Comparison of ENCODE assay signal across 17 mouse cellular contexts in the genomic region with DNA sequence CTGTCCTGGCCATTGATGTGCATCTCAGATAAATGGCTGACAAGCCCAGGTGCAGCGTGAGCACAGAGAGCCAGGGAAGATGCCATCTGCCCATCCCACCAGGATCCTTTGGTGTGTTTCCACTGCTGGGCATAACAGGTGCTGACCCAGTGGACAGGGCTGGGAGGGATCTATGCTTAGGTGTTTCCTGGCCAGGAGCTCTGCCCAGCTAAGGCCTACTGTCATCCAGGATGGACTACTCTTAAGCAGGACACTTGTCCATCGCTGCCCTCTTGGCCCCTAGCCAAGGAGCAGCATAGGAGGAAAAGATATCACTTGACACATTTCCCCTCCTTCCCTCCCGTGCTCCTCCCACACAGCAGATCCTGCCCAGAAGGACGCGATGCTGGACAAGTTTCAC. TPM values are rescaled to one million over a fixed set of nuclear protein-coding genes. Genes with fewer than 3 reads are reported as not detected.
A peak's percentile ranks its signal among the peaks of the same experiment; 100 is the strongest.
DNase-seq lines count a peak whose midpoint lies in the region; ATAC-seq and TF ChIP-seq lines count a peak whose summit lies in the region.
"Had no signal": no experiment of that assay in that cellular context is flagged by ENCODE, and none has a peak within 500 bp of the region (broad histone marks: within the 10 kb centered on the region; RNA-seq: fewer than 3 reads in every experiment).

No protein-coding gene starts in this region.

- ATAC-seq in forebrain, embryonic 15.5 days (replicated peaks) = no peak
- no peak for ATAC-seq in forebrain, postnatal 0 days
- no peak for ATAC-seq in hindbrain, embryonic 15.5 days (ENCODE audit: low FRiP score, low read depth)
- no peak for ATAC-seq in midbrain, embryonic 11.5 days (ENCODE audit: low FRiP score)

- WGBS in forebrain, embryonic 15.5 days = 85% methylated on average over 5 of the region's 5 CpGs
- WGBS in forebrain, postnatal 0 days = 90% methylated on average over 5 of the region's 5 CpGs
- WGBS in hindbrain, embryonic 15.5 days = 87% methylated on average over 5 of the region's 5 CpGs
- 89% methylated on average over 5 of the region's 5 CpGs for WGBS in hindbrain, embryonic 10.5 days
- 96% methylated on average over 5 of the region's 5 CpGs for WGBS in midbrain, embryonic 11.5 days

- no peak overlapping the region for H3K9ac ChIP-seq in forebrain, embryonic 15.5 days (replicated peaks)
- H3K9ac ChIP-seq in forebrain, postnatal 0 days = no peak overlapping the region
- no peak overlapping the region for H3K9ac ChIP-seq in hindbrain, embryonic 15.5 days
- H3K9ac ChIP-seq in midbrain, embryonic 11.5 days (ENCODE audit: low read length) = no peak overlapping the region
- H3K9ac ChIP-seq: limb, embryonic 15.5 days had no signal

- H3K4me3 ChIP-seq in forebrain, embryonic 15.5 days = no peak overlapping the region
- no peak overlapping the region for H3K4me3 ChIP-seq in forebrain, postnatal 0 days (ENCODE audit: low read depth, low read length)
- no peak overlapping the region for H3K4me3 ChIP-seq in hindbrain, embryonic 15.5 days
- no peak overlapping the region for H3K4me3 ChIP-seq in hindbrain, embryonic 10.5 days
- H3K4me3 ChIP-seq in midbrain, embryonic 11.5 days (ENCODE audit: low read depth, low read length) = no peak overlapping the region
- H3K4me3 ChIP-seq: limb, embryonic 15.5 days; myocyte had no signal

- peaks cover 50% of the 10 kb centered on the region for H3K4me1 ChIP-seq in forebrain, embryonic 15.5 days
- peaks cover 30% of the 10 kb centered on the region for H3K4me1 ChIP-seq in forebrain, postnatal 0 days (ENCODE audit: insufficient read depth)
- peaks cover 24% of the 10 kb centered on the region for H3K4me1 ChIP-seq in hindbrain, embryonic 15.5 days (replicated peaks)
- H3K4me1 ChIP-seq in hindbrain, embryonic 10.5 days (replicated peaks) = 0 out of 2 replicates have a peak, but pooled peaks cover 9% of the 10 kb centered on the region
- no peaks in the 10 kb centered on the region for H3K4me1 ChIP-seq in midbrain, embryonic 11.5 days (ENCODE audit: control insufficient read depth, insufficient read depth, low read length)
- H3K4me1 ChIP-seq: limb, embryonic 15.5 days had no signal

- peak overlapping the region; percentile 84; the same call in 1 of the 2 replicates for H3K27ac ChIP-seq in forebrain, embryonic 15.5 days (replicated peaks)
- no peak overlapping the region for H3K27ac ChIP-seq in forebrain, postnatal 0 days (ENCODE audit: low read depth, low read length)
- 0 out of 2 replicates have a peak overlapping the region, but pooled peaks have one; percentile 21 for H3K27ac ChIP-seq in hindbrain, embryonic 15.5 days (replicated peaks)
- no peak overlapping the region for H3K27ac ChIP-seq in hindbrain, embryonic 10.5 days
- H3K27ac ChIP-seq in midbrain, embryonic 11.5 days (ENCODE audit: low read depth, low read length) = no peak overlapping the region
- H3K27ac ChIP-seq: limb, embryonic 15.5 days had no signal

- no peaks in the 10 kb centered on the region for H3K9me3 ChIP-seq in forebrain, embryonic 15.5 days
- H3K9me3 ChIP-seq in forebrain, postnatal 0 days (ENCODE audit: low read length) = no peaks in the 10 kb centered on the region
- H3K9me3 ChIP-seq in hindbrain, embryonic 15.5 days = no peaks in the 10 kb centered on the region
- no peaks in the 10 kb centered on the region for H3K9me3 ChIP-seq in hindbrain, embryonic 10.5 days
- no peaks in the 10 kb centered on the region for H3K9me3 ChIP-seq in midbrain, embryonic 11.5 days (ENCODE audit: control insufficient read depth, low read length)
- H3K9me3 ChIP-seq: limb, embryonic 15.5 days had no signal

- no peaks in the 10 kb centered on the region for H3K36me3 ChIP-seq in forebrain, embryonic 15.5 days
- peaks cover 3% of the 10 kb centered on the region; the same call in 1 of the 2 replicates for H3K36me3 ChIP-seq in forebrain, postnatal 0 days (ENCODE audit: insufficient read depth)
- no peaks in the 10 kb centered on the region for H3K36me3 ChIP-seq in hindbrain, embryonic 15.5 days
- peaks cover 44% of the 10 kb centered on the region for H3K36me3 ChIP-seq in hindbrain, embryonic 10.5 days
- H3K36me3 ChIP-seq in midbrain, embryonic 11.5 days (ENCODE audit: control insufficient read depth, insufficient read depth, low read length) = no peaks in the 10 kb centered on the region

- no peak overlapping the region for H3K4me2 ChIP-seq in forebrain, embryonic 15.5 days (replicated peaks)
- H3K4me2 ChIP-seq in forebrain, postnatal 0 days (ENCODE audit: low read depth) = no peak overlapping the region
- H3K4me2 ChIP-seq in hindbrain, embryonic 15.5 days = no peak overlapping the region
- no peak overlapping the region for H3K4me2 ChIP-seq in midbrain, embryonic 11.5 days
- H3K4me2 ChIP-seq: limb, embryonic 15.5 days had no signal

- DNase-seq in forebrain, postnatal 0 days = no peak
- DNase-seq in hindbrain, embryonic 10.5 days (ENCODE audit: low spot score) = no peak
- DNase-seq in MN1 (ENCODE audit: low spot score) = peak; percentile 11
- DNase-seq in cerebellum, adult 8-10 months = peak; percentile 67
- DNase-seq in right cerebral cortex, postnatal 10 days (ENCODE audit: low spot score in 2 of 2) = no peak
- DNase-seq in midbrain, embryonic 11.5 days (ENCODE audit: low spot score, missing footprints) = no peak
- DNase-seq: adrenal gland, postnatal 14 days; B cell, adult 2 months; gastrocnemius, postnatal 36 days; kidney, adult 9 months; lung, adult 2 months; right cerebral cortex, postnatal 14 days had no signal

- H3K27me3 ChIP-seq in forebrain, embryonic 15.5 days = no peaks in the 10 kb centered on the region
- H3K27me3 ChIP-seq in forebrain, postnatal 0 days (ENCODE audit: insufficient read depth, low read length) = no peaks in the 10 kb centered on the region
- no peaks in the 10 kb centered on the region for H3K27me3 ChIP-seq in hindbrain, embryonic 15.5 days
- H3K27me3 ChIP-seq in hindbrain, embryonic 10.5 days (ENCODE audit: insufficient read depth, poor library complexity, severe bottlenecking) = no peaks in the 10 kb centered on the region
- no peaks in the 10 kb centered on the region for H3K27me3 ChIP-seq in midbrain, embryonic 11.5 days (ENCODE audit: control insufficient read depth, insufficient read depth, low read length)
- H3K27me3 ChIP-seq: limb, embryonic 15.5 days had no signal

- TF ChIP-seq CTCF in forebrain, postnatal 0 days (IDR thresholded peaks at IDR 0.05; ENCODE audit: low read depth) = no peak

RNA-seq across cellular contexts. Expression of a gene that starts 14.9 kb away (rescaled TPM):
- polyA plus RNA-seq in forebrain, embryonic 15.5 days (2015; fragmentation: Nextera tagmentation; extraction: Ambion mirVana) = 0.09 and 0.19 TPM in 2 replicates
- 0.23 and 0.57 TPM in 2 replicates for total RNA-seq in forebrain, postnatal 0 days (2014; rRNA removed)
- 0.08 TPM in 1 of 2 replicates, not detected in the other for polyA plus RNA-seq in forebrain, postnatal 0 days (2015; fragmentation: Nextera tagmentation; extraction: Ambion mirVana)
- 0.64 and 0.68 TPM in 2 replicates for polyA plus RNA-seq in hindbrain, embryonic 15.5 days (2015; fragmentation: Nextera tagmentation; extraction: Ambion mirVana)
- 0.20 and 0.37 TPM in 2 replicates for polyA plus RNA-seq in hindbrain, embryonic 10.5 days (2016; fragmentation: Nextera tagmentation; extraction: Ambion mirVana)
- 0.08 TPM in 1 of 2 replicates, not detected in the other for polyA plus RNA-seq in midbrain, embryonic 11.5 days (2014; fragmentation: Nextera tagmentation; extraction: Ambion mirVana)
- total RNA-seq: gastrocnemius, postnatal 36 days had no signal

RNA-seq across cellular contexts. Expression of a gene that starts 28.1 kb away (rescaled TPM):
- polyA plus RNA-seq in forebrain, embryonic 15.5 days (2015; fragmentation: Nextera tagmentation; extraction: Ambion mirVana) = not detected in 2 replicates
- total RNA-seq in forebrain, postnatal 0 days (2014; rRNA removed) = not detected in 2 replicates
- polyA plus RNA-seq in forebrain, postnatal 0 days (2015; fragmentation: Nextera tagmentation; extraction: Ambion mirVana) = not detected in 2 replicates
- polyA plus RNA-seq in hindbrain, embryonic 15.5 days (2015; fragmentation: Nextera tagmentation; extraction: Ambion mirVana) = not detected in 2 replicates
- not detected in 2 replicates for polyA plus RNA-seq in hindbrain, embryonic 10.5 days (2016; fragmentation: Nextera tagmentation; extraction: Ambion mirVana)
- not detected in 2 replicates for polyA plus RNA-seq in midbrain, embryonic 11.5 days (2014; fragmentation: Nextera tagmentation; extraction: Ambion mirVana)
- total RNA-seq: adrenal gland, postnatal 14 days; gastrocnemius, postnatal 36 days; layer of hippocampus, adult 18-20 months had no signal
- polyA plus RNA-seq: limb, embryonic 15.5 days; lung, adult 2 months; myocyte had no signal

Comparison
In these comparisons a context has a peak if more than half of its experiments do, and no peak if none do; other contexts are left out.
1. H3K27ac ChIP-seq: peak in forebrain, embryonic 15.5 days (single experiment) and hindbrain, embryonic 15.5 days (single experiment); none in forebrain, postnatal 0 days (single experiment), hindbrain, embryonic 10.5 days (single experiment) and midbrain, embryonic 11.5 days (single experiment).
2. DNase-seq: peak in MN1 (single experiment) and cerebellum, adult 8-10 months (single experiment); none in forebrain, postnatal 0 days (single experiment), hindbrain, embryonic 10.5 days (single experiment), right cerebral cortex, postnatal 10 days (0 of 2) and midbrain, embryonic 11.5 days (single experiment).